Mouse (Mus musculus) fibroblast of lung, adult 2 months (primary cell): ENCODE data around the gene Msl1.

ENCODE experiments used
- DNase-seq: peaks from one replicate; pipeline ENCODE4 v3.0.0-alpha.2; 2011; ENCODE audit warnings: low read depth

Gene Msl1

DNA sequence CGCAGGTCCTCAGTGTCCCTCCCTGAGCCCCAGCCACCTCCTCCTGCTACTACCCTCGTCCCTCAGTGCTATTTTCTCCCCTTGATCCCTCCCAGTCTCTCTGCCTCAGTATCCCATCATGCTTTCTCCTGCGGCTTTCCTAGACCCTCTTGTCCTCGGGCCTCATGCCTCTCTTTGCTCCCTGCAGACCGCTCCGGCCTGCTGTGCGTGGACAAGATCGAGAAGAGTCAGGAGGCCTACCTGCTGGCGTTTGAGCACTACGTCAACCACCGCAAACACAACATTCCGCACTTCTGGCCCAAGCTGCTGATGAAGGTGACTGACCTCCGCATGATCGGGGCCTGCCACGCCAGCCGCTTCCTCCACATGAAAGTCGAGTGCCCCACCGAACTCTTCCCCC lies 31.2 kb upstream of the Msl1 start:
- DNase-seq: no peak

DNA sequence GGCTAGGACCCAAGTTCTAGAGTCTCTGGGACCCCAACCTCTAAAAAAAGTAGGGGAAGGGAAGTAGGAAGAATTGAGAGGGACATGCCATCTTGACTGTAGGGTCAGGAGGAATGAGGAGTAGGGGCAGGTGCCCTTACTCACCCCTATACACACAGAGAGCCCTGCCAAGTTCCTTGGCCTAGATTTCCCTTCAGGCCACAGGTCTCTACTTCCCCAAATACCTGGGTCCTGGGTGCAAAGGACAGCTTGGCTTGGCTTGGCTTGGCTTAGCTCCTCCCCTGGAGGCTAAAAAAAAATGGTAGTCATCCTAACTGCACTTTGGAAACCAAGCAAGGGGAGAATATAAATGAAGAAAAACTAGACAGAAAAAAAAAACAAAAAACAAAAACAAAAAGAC lies 30.6 kb upstream of the Msl1 start:
- DNase-seq: no peak

DNA sequence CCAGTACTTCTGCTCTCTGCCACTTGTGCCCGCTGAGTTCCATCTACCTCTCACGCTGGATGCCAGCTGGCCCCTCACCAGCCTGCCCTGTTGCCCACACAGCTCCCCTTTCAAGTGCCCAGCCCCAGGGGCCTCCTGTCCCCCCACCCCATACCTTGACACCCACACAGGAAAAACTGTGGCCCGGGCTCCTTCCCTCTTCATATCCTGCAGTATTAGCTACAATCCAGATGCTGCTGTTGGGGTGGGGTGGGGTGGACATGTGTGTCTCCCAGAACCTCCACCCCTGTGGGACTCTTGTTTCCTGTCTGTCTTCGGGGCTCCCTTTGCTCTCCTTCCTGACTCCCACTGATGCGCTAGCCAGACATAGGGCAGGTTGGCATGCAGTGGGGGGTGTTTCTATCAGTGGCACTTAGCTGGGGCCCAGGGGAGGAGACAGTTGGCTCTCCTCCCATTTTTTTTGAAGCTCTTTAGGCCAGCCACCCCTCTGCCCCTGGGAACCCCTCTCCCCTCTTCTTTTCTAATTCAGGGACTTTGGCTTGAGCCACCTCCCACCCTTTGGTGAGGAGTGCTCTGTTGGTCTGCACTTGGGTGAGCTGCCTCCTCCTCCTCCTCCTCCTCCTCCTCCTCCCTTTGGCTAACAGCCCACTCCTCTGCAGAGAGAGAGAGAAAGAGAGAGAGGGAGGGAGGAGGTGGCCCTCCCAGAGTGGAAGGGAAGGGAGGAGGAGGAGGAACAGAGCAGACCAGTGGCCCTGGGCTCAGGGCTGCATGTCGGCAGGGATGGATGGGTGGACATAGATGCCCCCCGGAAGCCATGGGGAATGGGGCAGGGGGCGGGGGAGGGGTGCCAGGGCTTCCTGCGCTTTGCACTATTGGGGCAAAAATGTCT lies 29.7 kb upstream of the Msl1 start:
- no peak for DNase-seq

DNA sequence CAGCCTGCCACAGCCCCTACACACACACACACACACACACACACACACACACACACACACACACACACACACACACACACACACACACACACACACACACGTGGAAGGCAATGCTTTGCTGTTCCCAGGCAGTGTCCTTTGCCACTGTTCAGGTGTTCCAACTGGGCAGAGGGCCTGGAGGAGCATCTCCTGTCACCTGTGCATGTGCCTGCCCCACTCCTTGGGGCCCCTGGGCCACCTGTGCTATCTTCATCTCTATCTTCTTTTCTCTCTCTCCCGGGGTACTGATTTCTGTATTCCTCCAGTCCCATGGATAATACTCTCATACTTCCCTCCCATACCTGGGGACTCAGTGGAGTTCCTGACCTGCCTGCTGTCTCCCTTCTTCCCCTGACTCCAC lies 29.0 kb upstream of the Msl1 start:
- no peak for DNase-seq

DNA sequence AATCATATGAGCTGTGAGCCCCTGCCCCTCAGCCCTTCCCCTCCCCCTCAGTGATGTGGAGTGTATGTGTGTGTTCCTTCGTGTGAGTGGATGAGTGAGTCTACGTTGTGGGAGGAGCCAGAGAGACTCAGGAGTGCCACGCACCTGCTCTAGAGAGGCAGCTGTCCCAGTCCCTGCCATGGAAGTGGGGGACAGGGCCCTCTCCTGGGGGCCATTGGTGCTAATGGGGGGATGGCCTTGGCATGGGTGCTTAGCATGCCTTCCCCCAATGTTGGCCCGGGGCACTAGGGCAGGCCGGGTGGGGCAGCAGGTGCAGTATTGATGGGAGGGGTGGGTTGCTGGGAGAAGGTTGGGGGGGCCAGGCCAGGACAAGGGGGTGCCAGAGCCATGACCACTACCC lies 28.5 kb upstream of the Msl1 start:
- no peak for DNase-seq

DNA sequence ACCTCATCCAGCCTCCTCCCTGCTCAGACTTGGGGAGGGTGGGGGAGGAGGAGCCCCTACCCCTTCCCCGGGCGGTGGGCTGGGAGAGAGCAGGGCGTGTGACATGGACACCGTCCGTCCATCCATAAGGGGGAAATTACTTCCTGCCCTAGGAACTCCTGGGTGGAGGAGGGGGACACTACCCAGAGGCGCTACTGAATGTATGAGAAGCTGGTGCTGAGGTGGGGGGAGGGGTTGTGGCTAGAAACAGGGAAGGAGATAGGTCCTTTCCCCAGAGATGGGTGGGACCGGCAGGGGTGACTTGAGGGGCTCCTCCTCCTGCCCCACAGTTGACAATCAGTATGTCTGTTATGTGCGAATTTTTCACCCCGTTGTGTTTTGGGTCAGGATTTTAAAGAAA lies 28.0 kb upstream of the Msl1 start:
- no peak for DNase-seq

DNA sequence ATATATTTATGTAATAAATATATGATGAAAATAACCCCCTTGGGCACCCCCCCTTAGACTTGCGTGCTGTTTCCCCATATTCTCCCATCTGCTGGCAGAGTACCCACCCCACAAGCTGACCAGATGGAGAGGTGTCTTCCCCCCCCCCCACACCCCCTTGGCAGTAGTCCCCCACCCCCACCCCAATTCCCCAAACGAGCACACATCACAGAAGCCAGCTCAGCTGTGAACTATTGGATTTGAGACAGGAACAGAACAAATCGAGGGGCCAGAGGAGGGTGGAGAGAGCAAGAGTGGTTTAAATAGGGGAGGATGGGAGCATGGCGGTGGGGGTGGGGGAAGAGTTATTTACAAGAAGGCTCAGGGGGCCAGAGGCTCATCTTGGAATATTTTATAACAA lies 27.6 kb upstream of the Msl1 start:
- DNase-seq: no peak

DNA sequence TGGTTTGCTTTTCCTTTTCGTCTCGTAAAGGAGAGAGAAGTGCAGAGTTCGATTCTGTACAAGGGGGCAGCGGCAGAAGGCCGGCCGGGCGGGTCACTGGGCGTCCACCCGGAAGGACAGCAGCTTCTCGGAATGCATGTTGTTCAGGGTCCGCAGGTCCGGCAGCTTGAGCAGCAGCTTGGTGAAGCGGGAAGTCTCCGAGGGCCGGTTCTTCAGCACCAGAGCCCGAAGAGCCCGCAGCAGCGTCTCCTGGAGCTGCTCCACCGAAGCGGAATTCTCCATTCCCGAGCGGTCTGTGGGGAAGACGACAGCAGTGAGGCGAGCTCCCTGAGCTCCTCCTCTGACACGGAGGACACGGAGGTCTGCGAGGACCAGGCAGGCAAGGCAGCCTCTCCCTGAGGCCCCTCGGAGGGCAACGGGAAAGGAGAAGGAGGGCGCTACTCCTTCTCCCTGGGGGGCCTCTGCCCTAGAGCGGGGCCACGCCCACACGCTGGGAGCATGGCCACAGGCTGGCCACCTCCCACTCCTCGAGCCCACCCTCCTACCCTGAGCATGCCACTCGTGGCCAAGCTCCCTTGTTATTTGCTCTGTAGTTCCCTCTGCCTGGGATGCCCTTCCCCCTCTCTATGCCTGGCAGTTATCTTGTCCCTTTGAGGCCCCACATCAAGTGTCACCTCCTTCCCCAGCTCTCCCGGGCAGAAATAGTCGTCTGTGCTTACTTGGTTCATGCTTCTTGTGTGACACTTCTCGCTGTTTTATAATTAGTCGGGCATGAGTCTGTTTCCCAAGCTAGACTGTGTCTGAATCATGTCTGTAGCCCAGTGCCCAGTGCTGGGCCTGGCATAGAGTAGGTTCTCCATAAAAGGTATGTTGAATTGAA lies 26.9 kb upstream of the Msl1 start:
- no peak for DNase-seq

DNA sequence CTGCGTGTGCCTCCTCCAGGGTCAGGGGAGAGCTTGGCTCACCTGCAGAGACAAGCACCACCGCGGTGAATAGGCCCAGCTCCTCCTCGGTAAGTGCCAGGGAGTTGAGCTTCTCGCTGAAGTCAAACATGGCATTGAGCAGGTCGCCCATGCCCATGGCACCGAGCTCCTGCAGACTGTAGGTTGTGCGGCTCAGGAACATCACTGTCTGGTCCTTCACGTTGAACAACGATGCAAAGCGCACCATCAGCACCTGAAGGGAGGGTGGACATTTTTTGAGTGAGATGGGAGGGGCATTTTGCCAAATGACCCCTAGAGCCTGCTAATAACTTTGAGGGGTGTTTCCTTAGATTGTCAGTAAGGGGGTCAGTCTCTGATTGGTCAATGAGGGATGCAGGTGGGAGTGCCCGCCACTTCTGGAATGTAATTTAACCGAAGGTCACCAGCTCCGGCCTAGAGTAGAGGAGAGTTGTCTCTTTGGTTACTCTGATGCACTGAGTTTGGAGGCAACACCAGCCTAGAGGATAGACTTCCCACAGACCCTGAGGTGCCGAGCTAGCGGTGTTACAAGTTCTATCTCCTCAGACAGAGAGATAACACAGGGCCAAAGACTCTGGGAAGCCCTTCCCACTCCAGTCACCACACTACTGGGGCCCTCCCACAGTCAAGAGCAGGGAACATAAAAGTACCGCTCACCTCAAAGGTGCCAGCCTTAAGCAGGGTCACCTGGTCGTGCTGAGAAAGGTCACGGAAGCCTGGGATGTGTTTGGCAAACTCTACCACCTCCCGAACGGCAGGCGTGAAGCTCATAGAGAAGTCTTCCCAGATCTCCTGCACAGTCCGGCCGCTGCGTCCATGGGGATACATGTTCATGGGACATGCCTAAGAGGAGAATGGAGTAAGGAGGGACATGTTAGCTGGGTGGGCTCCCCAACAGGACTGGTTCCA lies 26.0 kb upstream of the Msl1 start:
- DNase-seq: no peak

DNA sequence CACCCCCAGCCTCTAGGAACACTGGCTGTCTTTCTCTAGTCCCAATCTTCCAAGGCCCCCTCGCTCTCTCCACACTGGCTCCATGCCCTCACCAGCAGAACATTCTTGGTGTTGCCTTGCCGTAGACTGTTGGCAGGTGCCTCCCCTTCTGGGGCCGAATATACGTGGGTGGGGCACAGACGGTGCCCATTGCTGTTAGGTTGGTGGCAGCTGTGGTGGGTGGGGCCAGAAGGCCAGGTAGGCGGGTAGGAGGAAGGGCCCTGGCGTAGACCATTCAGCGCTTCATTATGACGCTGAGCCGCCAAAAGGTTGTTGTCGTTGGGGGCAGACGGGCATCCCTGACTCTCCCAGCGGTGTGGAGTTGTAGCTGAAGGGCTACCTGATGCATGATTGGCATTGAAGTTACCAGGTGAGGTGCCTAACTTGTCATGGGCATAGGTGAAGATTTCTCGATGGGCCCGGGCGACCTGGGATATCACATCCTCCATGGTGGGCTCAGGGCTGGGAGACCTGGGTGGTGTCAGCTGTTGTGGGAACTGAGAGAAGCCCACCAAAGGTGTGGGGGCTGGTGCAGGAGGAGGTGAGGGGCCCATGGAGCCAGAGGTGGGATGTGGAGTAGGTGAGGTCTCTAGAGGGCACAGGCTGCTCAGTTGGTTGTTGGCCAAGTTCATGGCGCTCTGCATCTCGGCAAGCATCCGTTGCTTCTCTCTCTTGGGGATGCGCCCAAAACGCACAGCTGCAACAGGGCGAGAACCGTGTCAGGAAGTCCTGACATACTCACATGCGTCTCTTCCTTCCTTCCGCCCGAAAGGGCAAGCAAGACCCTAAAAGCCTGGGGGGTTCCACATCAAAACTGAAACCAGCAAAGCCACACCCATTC lies 25.0 kb upstream of the Msl1 start:
- DNase-seq: no peak

DNA sequence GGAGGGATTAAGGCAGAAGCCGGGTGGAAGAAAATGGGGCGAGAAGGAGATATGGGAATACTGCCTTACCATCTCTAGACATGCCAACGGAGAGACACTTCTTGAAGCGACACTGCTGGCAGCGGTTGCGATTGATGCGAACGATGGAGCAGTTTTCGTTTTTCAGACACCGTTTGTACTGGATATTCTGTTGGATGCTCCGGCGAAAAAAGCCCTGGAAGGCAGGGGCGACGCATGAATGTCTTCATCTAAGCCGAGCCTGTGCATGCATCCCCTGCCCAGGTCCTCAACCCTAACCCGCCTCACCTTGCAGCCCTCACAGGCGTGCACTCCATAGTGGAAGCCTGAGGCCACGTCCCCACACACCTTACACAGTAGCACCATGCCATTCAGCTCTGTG lies 24.2 kb upstream of the Msl1 start:
- DNase-seq: no peak

DNA sequence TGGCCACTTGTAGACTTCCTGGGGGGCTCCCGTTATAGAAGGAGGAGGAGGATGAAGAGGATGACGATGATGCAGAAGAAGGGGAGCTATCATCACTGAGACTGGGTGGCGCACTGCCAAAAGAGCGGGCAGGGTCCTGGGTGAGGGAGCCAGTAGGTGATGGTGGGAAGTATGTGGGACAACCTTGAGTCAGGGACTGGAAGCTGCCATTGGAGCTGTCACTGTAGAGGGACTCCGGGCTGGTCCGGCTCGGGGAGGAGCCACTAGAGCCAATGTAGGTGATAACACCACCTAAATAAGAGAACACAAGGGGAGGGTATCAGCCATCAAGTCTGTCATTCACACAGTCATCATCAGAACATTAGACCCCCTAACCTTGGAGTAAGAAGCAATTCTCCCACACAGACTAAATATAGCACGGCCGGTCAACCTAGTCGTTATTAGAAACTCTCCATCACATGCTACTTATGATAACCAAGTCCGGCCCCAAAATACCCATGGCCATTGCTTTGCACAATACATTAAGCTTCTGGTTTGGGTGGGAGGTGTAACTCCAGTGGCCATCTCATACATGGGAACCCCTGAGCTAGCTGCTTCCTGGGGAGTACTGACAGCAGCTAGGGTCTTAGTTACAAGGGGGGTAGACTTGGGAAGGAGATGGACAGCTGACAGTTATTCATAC lies 23.3 kb upstream of the Msl1 start:
- DNase-seq: no peak

DNA sequence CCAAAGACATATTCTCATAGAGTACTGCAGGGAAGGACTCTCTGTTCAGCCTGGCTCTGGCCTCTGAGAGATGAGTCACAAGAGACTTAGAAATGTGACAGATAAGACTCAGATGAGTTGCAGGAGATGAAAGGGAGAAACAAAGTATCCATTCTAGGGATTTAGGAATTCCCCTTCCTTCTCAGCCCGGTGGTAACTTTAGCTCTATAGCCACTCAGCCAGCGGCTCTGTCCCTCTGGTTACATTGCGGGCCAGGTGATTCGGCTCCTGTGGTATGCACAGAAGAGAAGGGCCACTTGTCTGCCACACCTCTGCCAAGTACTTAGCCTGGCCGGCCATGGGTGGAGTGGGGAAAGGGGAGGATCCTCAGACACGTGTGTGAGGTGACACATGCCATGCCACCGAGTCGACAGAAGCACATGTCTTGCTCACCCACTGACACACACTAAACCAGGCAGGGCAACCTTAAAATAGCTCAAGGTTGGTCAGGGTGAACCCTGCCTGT lies 22.6 kb upstream of the Msl1 start:
- DNase-seq: peak; percentile 72

DNA sequence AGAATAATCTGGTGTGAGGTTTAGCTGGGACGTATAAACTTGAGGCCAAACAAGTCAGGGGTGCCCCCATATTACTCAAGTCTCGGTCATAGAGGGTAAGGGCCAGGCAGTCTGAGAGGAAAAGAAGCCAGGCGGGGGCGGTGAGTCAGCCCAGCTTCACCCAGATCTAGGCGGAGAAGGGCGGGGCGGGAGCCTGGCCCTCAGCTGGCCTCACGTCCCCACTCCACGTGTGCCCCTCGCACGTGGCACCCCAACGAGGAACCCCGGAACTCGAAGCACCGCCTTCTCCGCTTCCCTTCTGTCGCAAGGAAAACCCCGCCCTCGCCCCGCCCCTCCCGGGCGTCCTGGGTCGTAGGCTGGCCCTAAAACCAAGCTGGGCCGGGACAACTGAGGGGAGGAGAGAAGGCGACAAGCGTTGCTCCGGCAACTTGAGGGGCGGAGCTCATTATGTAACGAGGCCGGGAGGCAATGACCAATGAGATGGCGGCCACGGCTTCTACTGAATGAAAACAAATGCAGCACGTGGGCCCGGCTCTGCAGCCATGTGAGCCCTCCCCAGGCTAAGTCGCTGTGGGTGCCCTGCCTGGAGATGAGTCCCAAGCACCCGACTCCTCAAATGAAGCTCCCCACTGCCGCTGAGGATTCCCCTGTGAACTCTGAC lies 21.6 kb upstream of the Msl1 start:
- DNase-seq: peak; percentile 99

DNA sequence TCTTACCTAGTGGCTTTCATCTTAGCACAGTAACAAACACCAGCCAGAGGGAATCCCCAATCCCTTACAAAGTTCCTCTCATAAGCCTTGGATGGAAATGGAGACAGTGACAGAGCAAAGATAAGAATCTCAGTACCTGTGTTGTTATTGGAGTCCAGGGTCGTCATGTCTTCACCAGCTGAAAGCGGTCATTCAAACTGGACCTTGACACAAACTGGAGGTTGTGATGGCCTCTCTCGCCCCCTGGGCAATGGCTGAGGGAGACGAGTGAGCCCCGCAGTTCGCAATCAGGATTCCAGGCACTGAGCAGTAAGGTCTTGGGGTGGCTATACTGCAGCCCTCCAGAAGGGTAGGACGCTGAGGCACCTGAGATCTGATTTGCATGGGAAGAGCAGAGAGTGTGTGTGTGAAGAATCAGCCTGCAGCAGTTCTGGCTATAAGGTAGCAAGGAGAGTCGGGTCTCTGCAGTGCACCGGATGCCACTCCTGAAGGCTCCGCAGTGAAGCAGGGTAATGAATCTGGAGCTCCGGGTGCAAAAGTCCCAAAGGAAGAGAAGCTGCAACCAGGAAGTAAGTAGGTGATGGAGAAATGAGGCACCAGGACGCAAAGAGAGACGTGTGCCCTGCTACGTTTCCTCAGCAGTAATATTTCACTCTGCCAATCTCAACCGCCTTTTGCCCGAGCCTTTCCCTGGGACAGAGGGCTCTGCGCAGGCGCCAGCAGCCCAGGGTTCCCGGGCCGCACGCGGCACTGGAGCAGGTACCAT lies 20.6 kb upstream of the Msl1 start, which contains the start of gene Nr1d1:
TSS of gene Nr1d1 (minus strand) at position 752 of the 766 bp plus-strand sequence.
- no peak for DNase-seq

DNA sequence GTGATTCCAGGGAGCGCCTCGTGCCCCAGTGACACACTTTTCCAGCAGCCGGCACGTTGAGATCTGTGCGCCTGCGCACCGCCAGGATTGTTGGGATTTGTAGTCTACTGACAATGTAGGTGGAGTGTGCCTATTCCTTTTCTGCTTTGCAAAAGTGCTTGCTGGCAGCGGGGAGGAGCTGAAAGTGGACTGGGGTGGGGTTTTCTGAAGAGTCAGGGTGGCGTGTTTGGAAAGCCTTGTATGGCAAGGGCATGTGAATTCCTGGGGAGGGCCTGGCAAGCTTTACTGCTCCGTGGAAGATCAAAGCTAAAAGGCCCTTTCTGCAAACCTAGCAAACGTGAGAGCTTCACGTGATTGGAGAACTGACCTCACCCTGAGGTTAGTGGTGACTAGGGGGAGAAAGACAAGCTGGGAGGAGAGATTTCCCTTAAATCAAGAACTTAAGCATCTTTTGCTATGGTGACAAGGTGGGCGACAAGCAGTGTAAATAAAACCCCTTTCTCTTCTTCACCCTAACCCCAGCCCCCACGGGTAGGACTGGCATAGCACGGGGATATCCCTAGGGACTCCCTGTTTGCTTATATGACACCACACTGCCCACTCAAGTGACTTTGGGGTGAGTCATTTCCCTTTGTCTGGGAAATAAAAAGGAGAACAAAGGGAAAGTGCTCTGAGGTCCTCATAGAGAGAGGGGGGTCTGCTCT lies 19.8 kb upstream of the Msl1 start:
- peak; percentile 100 for DNase-seq

DNA sequence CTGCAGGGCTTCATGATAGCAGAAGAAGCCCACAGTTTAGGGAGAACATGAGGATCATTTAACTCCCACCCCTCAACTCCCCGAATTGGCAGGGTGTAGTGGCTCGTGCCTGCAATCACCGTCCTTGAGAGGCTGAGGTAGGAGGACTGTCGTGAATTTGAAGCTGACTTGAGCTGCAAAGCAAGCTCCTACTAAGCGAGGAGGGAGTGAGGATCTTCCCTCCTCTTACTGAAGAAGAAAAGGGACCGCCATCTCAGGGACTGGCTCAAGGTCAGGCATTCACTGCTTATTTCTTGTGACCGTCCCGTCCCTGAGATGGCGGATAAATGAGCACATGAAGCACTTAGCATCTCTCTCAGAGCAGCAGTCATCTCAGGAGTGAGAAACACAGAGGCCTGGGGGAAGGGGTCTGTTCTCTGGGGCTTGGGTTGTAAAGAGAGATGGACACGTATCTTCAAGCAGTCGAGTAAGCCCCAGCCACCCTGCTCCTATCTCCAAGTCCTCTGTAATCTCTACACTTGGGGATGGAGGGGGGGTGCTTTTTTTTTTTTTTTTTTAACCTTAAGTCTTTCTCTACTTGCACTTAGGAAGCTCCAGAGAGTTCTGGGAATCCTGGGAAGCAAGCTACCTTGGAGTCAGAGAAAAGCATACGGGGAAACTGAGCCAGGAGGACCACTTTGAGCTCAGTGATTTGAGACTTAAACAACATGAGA lies 19.1 kb upstream of the Msl1 start:
- no peak for DNase-seq
